Mouse (Mus musculus) kidney, embryonic 15.5 days (tissue): ENCODE results near the gene Enpp7. TPM values are rescaled to one million over a fixed set of nuclear protein-coding genes. Genes with fewer than 3 reads are reported as not detected.

ENCODE experiments used
- ATAC-seq: fragments of 200-750 bp; cut with Nextera tagmentation; replicated peaks from 2 replicates; pipeline ENCODE4 v1.8.0; 2017; ENCODE audit warnings: moderate TSS enrichment; ENCODE audit not compliant: low FRiP score
- H3K27ac ChIP-seq: fragments of 300-500 bp; sonication (generic); 2 replicates; pipeline ENCODE4 v1.5.1; 2015; ENCODE audit warnings: mild to moderate bottlenecking, inconsistent platforms
- H3K27me3 ChIP-seq: fragments of 300-500 bp; sonication (generic); 2 replicates; pipeline ENCODE4 v1.6.1; 2015; ENCODE audit warnings: inconsistent platforms
- H3K36me3 ChIP-seq: fragments of 300-500 bp; sonication (generic); 2 replicates; pipeline ENCODE4 v1.6.1; 2015; ENCODE audit warnings: inconsistent platforms
- H3K4me1 ChIP-seq: fragments of 300-500 bp; sonication (generic); 2 replicates; pipeline ENCODE4 v1.6.1; 2015; ENCODE audit warnings: inconsistent platforms
- H3K4me2 ChIP-seq: fragments of 300-500 bp; sonication (generic); 2 replicates; pipeline ENCODE4 v1.6.1; 2015; ENCODE audit warnings: moderate library complexity, mild to moderate bottlenecking, inconsistent platforms
- H3K4me3 ChIP-seq: fragments of 300-500 bp; sonication (generic); replicated peaks from 2 replicates; pipeline ENCODE4 v1.5.1; 2015; ENCODE audit warnings: mild to moderate bottlenecking, inconsistent platforms
- H3K9ac ChIP-seq: fragments of 300-500 bp; sonication (generic); 2 replicates; pipeline ENCODE4 v1.6.1; 2015; ENCODE audit warnings: mild to moderate bottlenecking, inconsistent platforms
- H3K9me3 ChIP-seq: fragments of 300-500 bp; sonication (generic); replicated peaks from 2 replicates; pipeline ENCODE4 v1.6.1; 2016; ENCODE audit warnings: inconsistent platforms
- WGBS: fragments of 180-500 bp; shearing (Covaris S2); methylation state at CpG from one replicate; pipeline ENCODE4 v1.1.7; 2015; ENCODE audit warnings: mixed read lengths; 5-methylcytosine and 5-hydroxymethylcytosine counted together
- polyA plus RNA-seq: library from polyadenylated mRNA; unstranded; fragments of >200 nt; fragmentation: Nextera tagmentation; extraction: Ambion mirVana; gene quantifications from 2 replicates; pipeline ENCODE4 v1.2.1, GENCODE M21; 2015

Enpp7 gene
- polyA plus RNA-seq, 1 experiment from 2014 or later: not detected

DNA sequence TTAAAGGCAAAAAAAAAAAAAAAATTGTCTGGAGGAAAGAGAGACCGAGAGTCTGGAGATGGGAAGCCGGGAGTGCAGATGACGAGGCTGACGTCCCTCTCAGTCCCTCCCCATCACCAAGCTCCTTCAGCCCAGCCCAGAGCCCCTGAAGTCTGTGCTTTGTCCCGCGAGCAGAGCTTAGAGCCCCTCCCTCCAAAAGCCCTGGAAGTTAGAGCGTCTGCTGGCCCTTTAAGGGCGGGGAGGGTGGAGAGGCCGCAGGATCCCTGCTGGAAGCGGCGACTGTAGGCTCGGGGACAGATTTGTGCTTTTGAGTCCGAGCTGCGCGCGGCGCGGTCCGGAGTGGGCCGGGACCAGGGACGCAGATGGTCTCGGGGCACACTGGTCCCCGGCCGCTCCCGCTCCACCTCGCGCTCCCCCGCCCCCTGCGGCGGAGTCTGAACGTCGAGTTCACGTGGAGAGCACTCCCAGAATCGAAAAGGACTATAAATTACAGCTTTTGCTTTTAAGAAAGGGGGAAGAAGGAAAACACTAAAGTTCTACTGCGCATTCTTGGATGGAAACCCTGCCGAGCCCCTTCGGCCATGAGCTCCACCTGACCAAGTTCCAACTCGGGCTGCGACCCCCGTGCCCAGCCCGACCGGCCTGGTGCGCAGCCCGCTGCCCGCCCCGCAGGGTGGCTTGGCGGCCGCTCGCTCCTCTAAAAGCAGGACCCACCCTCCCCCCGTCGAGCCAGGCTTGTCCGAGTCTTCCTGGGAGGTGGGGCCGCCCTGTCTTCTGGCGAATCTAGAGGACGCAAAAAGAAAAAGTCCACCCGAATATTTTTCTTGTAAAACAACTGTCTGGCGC is 49.2 kb downstream of the Enpp7 start:
- no peak overlapping the region for H3K27ac ChIP-seq
- H3K9ac ChIP-seq: peak overlapping the region; percentile 48
- H3K36me3 ChIP-seq: peaks cover 9% of the 10 kb centered on the region
- H3K27me3 ChIP-seq: peaks cover 79% of the 10 kb centered on the region
- no peaks in the 10 kb centered on the region for H3K9me3 ChIP-seq
- WGBS: 1% methylated on average over 57 of the region's 57 CpGs
- peak overlapping the region; percentile 49 for H3K4me3 ChIP-seq
- peak overlapping the region; percentile 81 for H3K4me2 ChIP-seq
- H3K4me1 ChIP-seq: peaks cover 75% of the 10 kb centered on the region
- no peak for ATAC-seq

DNA sequence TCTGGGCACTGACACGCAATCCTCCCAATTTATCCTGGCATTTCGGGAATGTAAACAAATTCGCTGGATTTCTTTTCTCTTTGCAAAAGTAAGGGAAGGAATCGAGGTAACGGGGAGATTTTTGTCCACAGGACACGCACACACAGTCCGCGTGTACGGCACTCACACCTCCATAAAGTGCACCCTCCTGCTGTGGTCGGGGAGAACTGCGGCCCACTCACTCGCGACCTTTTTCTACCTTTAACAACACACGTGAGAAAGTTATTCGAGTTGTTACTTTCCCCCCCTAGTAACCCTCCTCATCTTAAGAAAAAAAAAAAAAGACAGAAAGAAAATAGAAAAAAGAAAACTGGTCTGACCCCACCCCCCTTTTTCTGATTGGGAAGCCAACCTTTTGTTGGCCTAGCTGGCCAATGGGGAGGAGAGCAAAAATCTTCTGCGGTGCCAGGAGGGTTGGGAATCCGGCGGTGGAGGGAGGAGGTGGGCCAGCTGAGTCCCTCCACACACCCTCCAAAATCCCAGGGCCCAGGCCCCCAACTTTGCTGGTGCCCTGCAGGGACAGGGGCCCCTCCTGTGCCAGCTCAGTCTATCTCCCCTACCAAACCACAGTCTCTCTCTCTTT is 49.9 kb downstream of the Enpp7 start:
- Histone ChIP-seq H3K9ac (peak overlapping the region; percentile 48), H3K4me1 (peaks cover 82% of the 10 kb centered on the region), H3K4me3 (peak overlapping the region; percentile 49), H3K27me3 (peaks cover 86% of the 10 kb centered on the region), H3K27ac (no peak overlapping the region), H3K4me2 (peak overlapping the region; percentile 81), H3K36me3 (peaks cover 9% of the 10 kb centered on the region), H3K9me3 (no peaks in the 10 kb centered on the region)
- WGBS: 17% methylated on average over 18 of the region's 18 CpGs
- ATAC-seq: no peak

- no peak overlapping the region for H3K27ac ChIP-seq
- H3K4me3 ChIP-seq: 0 out of 2 replicates have a peak overlapping the region, but pooled peaks have one; percentile 3
- H3K27me3 ChIP-seq: peaks cover 86% of the 10 kb centered on the region
- H3K4me2 ChIP-seq: peak overlapping the region; percentile 93; the same call in 1 of the 2 replicates
- peaks cover 88% of the 10 kb centered on the region for H3K4me1 ChIP-seq
- H3K9me3 ChIP-seq: no peaks in the 10 kb centered on the region
- H3K9ac ChIP-seq: no peak overlapping the region
- H3K36me3 ChIP-seq: peaks cover 9% of the 10 kb centered on the region
- 58% methylated on average over 22 of the region's 22 CpGs for WGBS
- ATAC-seq: no peak
Observed at GRCm38 (mm10) chr11:119038744-119039484, 50.9 kb downstream of the Enpp7 start.

DNA sequence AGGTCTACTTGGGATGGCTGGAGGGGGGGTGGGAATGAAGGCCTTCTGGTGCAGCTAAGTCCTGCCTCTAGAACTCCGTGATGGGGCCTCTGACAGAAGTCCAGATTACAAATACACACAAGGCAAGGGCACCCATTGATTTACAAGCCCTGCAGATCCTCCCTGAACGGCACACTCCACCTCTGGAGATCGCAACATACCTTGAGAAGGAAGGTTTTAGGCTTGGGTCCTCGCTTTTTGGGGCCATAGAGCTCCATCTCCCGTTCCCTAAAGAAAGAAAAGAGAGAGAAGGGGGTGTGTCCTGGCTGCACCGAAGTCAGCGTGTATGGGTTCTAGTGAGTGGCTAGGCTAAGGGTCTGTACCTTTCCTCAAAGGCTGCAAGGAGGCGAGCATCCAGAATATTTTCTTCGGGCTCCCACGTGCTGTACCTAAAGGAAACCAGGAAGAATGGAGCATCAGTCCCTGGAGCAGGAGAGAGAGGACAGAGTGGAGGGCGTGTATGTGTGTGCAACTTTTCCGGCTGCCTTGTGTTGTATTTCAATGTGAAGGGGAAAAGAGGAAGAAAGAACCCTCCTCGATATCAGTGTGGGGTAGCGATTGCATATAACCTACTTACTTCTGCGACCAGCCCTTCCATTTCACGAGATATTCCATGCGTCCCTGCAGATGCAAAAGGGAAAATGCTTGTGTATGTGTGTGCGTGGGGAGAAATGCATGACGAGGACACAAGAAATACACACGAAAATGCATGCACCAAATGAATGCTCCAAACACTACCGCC is 51.9 kb downstream of the Enpp7 start:
- Histone ChIP-seq H3K36me3 (peaks cover 9% of the 10 kb centered on the region), H3K27me3 (peaks cover 87% of the 10 kb centered on the region), H3K4me2 (peak overlapping the region; percentile 93), H3K9ac (peak overlapping the region; percentile 85), H3K4me3 (peak overlapping the region; percentile 83), H3K9me3 (no peaks in the 10 kb centered on the region), H3K4me1 (peaks cover 88% of the 10 kb centered on the region), H3K27ac (peak overlapping the region; percentile 83)
- ATAC-seq: no peak
- WGBS: 9% methylated on average over 21 of the region's 21 CpGs

- H3K27me3 ChIP-seq: peaks cover 87% of the 10 kb centered on the region
- peaks cover 84% of the 10 kb centered on the region for H3K4me1 ChIP-seq
- peak within 1 kb of the TSS; percentile 83 for H3K27ac ChIP-seq
- peak within 1 kb of the TSS; percentile 85 for H3K9ac ChIP-seq
- peak; percentile 92 for ATAC-seq
- H3K9me3 ChIP-seq: no peaks in the 10 kb centered on the region
- H3K36me3 ChIP-seq: peaks cover 9% of the 10 kb centered on the region
- peak within 1 kb of the TSS; percentile 96 for H3K4me2 ChIP-seq
- peak within 1 kb of the TSS; percentile 83 for H3K4me3 ChIP-seq
- under 1% methylated on average over 62 of the region's 63 CpGs for WGBS
Observed at GRCm38 (mm10) chr11:119040600-119041324, 52.8 kb downstream of the Enpp7 start, which contains the start of gene Cbx8. TSS of gene Cbx8 (minus strand) at chr11:119040969.

GRCm38 (mm10) chr11:119041325-119041716 is 53.3 kb downstream of the Enpp7 start:
- Histone ChIP-seq H3K4me3 (peak overlapping the region; percentile 83), H3K9me3 (no peaks in the 10 kb centered on the region), H3K4me2 (peak overlapping the region; percentile 96), H3K4me1 (peaks cover 82% of the 10 kb centered on the region), H3K27ac (peak overlapping the region; percentile 10; the same call in 1 of the 2 replicates), H3K27me3 (peaks cover 87% of the 10 kb centered on the region), H3K9ac (peak overlapping the region; percentile 40), H3K36me3 (peaks cover 9% of the 10 kb centered on the region)
- ATAC-seq: peak; percentile 62
- under 1% methylated on average over 31 of the region's 31 CpGs for WGBS

GRCm38 (mm10) chr11:119041750-119042465 is 53.9 kb downstream of the Enpp7 start:
- peaks cover 82% of the 10 kb centered on the region for H3K4me1 ChIP-seq
- H3K9ac ChIP-seq: peak overlapping the region; percentile 40; the same call in 1 of the 2 replicates
- under 1% methylated on average over 31 of the region's 31 CpGs for WGBS
- H3K36me3 ChIP-seq: peaks cover 9% of the 10 kb centered on the region
- peak overlapping the region; percentile 83 for H3K4me3 ChIP-seq
- peak; percentile 11 for ATAC-seq
- H3K27me3 ChIP-seq: peaks cover 87% of the 10 kb centered on the region
- H3K4me2 ChIP-seq: peak overlapping the region; percentile 96
- no peaks in the 10 kb centered on the region for H3K9me3 ChIP-seq
- no peak overlapping the region for H3K27ac ChIP-seq

Other genes with a start within 250 kb of the Enpp7 start
- gene Rbfox3, start 76.6 kb upstream of the Enpp7 start, polyA plus RNA-seq: 0.32 and 0.79 TPM in 2 replicates
- 38.9 and 40.7 TPM in 2 replicates for gene Cbx2, start 34.8 kb downstream of the Enpp7 start, polyA plus RNA-seq
- 9.8 and 10.3 TPM in 2 replicates for gene Cbx8, start 52.8 kb downstream of the Enpp7 start, polyA plus RNA-seq
- 8.6 and 9.9 TPM in 2 replicates for gene Cbx4, start 98.0 kb downstream of the Enpp7 start, polyA plus RNA-seq
- gene Tbc1d16, start 240.3 kb downstream of the Enpp7 start, polyA plus RNA-seq: 12.8 and 15.0 TPM in 2 replicates
- 4.6 and 6.5 TPM in 2 replicates for gene Ccdc40, start 240.4 kb downstream of the Enpp7 start, polyA plus RNA-seq